Mouse (Mus musculus): ENCODE measurements at regions not wholly inside any gene's neighbourhood (a gene's known extent, or its start where the extent isn't known, plus 50 kb on each side); places are given as distances from the start of the nearest gene placed in this dataset.

DNA sequence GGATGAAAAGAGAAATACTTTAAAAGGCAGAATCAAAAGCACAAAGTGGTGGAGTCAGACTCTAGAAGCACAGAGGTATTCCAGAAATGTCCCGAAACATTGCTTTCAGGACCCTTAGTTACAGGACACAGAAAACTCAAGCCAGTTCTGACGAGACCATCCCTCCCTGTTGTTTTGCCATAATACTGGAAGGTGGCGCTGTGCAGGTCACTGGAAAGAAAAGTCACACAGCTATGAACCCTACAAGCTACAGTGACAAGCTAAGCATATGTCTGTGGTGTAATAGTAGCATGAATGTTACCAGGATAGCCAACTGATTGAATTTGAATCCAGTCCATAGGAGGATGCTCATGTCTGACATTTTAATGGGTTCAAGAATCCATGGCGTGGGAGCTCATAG is 117.4 kb upstream of the Cxxc4 start:
- TF ChIP-seq EP300 (optimal IDR thresholded peaks at IDR 0.05) (no peak), CTCF (IDR thresholded peaks at IDR 0.05; ENCODE audit: low read depth) (peak; percentile 40)
- H3K4me2 ChIP-seq (replicated peaks; ENCODE audit: low read depth), result no peak overlapping the region
- no peaks in the 10 kb centered on the region for H3K27me3 ChIP-seq (ENCODE audit: control insufficient read depth, insufficient read depth, low read length)
- no peaks in the 10 kb centered on the region for H3K4me1 ChIP-seq (replicated peaks; ENCODE audit: control insufficient read depth, insufficient read depth)
- no peaks in the 10 kb centered on the region for H3K9me3 ChIP-seq (ENCODE audit: control insufficient read depth, low read length)
- ATAC-seq (ENCODE audit: low FRiP score, low TSS enrichment) (no peak), DNase-seq (ENCODE audit: low spot score) (no peak)
- H3K9ac ChIP-seq (ENCODE audit: low read length), result no peak overlapping the region
- no peak overlapping the region for H3K27ac ChIP-seq (replicated peaks)
- 82% methylated on average over 4 of the region's 4 CpGs for WGBS
- H3K4me3 ChIP-seq (ENCODE audit: low read depth, low read length), result no peak overlapping the region
- no peaks in the 10 kb centered on the region for H3K36me3 ChIP-seq (ENCODE audit: control insufficient read depth, insufficient read depth, low read length)

DNA sequence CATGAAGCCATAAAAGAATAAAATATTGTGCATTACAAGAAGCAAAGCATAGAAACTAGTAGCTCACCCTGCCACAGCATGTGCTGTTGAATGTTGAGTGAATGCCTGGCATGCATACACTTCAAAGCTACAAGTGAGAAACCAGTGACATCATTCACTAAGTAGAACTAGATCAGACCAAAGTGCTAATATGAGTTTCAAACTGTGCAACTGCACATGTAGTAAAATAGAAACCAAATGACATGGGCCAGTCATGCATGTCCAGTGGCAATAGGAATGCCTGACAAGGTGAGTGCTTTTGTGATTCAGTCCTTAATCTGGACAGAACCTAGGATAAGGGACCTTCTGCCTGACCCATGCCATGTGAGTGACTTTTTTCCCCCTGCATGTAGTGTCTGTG is 111.3 kb upstream of the Cxxc4 start:
- TF ChIP-seq EP300 (optimal IDR thresholded peaks at IDR 0.05) (no peak), CTCF (IDR thresholded peaks at IDR 0.05; ENCODE audit: low read depth) (no peak)
- Histone ChIP-seq H3K4me2 (replicated peaks; ENCODE audit: low read depth) (no peak overlapping the region), H3K9ac (ENCODE audit: low read length) (no peak overlapping the region), H3K36me3 (ENCODE audit: control insufficient read depth, insufficient read depth, low read length) (no peaks in the 10 kb centered on the region), H3K27me3 (ENCODE audit: control insufficient read depth, insufficient read depth, low read length) (no peaks in the 10 kb centered on the region), H3K4me3 (ENCODE audit: low read depth, low read length) (no peak overlapping the region), H3K4me1 (replicated peaks; ENCODE audit: control insufficient read depth, insufficient read depth) (no peaks in the 10 kb centered on the region), H3K27ac (replicated peaks) (no peak overlapping the region), H3K9me3 (ENCODE audit: control insufficient read depth, low read length) (no peaks in the 10 kb centered on the region)
- no peak for DNase-seq (ENCODE audit: low spot score)
- ATAC-seq (ENCODE audit: low FRiP score, low TSS enrichment), result no peak

DNA sequence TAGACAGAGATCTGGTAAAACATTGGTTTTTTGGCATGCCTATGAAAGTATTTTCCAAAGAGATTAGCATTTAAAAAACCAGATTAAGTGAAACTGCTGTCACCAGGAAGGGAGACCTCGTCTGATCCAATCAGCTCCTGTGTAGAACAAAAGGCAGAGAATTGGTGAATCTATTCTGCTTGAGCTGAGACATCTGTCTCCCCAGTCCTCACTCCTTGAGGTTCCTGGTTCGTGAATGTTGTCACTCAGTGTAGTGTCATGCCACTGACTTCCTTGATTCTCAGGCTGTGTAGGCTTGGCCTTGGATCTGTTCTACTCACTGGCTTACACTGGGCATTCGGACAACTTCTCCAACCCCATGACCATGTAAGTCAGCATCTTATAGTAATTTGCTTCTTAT is 105.9 kb upstream of the Cxxc4 start:
- ATAC-seq (ENCODE audit: low FRiP score, low TSS enrichment) (no peak), DNase-seq (ENCODE audit: low spot score) (no peak)
- Histone ChIP-seq H3K27ac (replicated peaks) (no peak overlapping the region), H3K27me3 (ENCODE audit: control insufficient read depth, insufficient read depth, low read length) (no peaks in the 10 kb centered on the region), H3K36me3 (ENCODE audit: control insufficient read depth, insufficient read depth, low read length) (no peaks in the 10 kb centered on the region), H3K4me3 (ENCODE audit: low read depth, low read length) (no peak overlapping the region), H3K9ac (ENCODE audit: low read length) (no peak overlapping the region), H3K4me2 (replicated peaks; ENCODE audit: low read depth) (no peak overlapping the region), H3K4me1 (replicated peaks; ENCODE audit: control insufficient read depth, insufficient read depth) (no peaks in the 10 kb centered on the region), H3K9me3 (ENCODE audit: control insufficient read depth, low read length) (no peaks in the 10 kb centered on the region)
- 56% methylated on average over 3 of the region's 3 CpGs for WGBS
- TF ChIP-seq CTCF (IDR thresholded peaks at IDR 0.05; ENCODE audit: low read depth) (no peak), EP300 (optimal IDR thresholded peaks at IDR 0.05) (no peak)

DNA sequence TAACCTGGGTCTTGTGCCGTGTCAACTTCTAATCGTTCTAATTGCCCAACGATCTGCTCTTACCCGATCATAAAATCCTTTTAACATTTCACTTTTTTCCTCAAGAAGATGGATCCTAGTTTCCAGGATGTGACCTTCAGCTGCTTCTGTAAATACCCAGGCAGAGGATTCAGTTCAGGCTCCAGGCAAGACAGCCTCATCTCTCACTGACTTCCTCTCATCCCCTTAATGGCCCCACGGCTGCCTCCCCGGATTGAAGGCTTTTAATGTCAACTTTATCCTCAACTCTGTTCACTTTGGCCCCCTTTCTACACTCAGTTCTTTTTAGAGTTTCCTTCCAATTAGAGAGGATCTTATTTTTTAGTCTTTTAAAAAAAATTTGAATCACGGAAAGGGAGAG is 91.0 kb upstream of the Cxxc4 start:
- Histone ChIP-seq H3K27me3 (ENCODE audit: control insufficient read depth, insufficient read depth, low read length) (no peaks in the 10 kb centered on the region), H3K36me3 (ENCODE audit: control insufficient read depth, insufficient read depth, low read length) (no peaks in the 10 kb centered on the region), H3K4me2 (replicated peaks; ENCODE audit: low read depth) (no peak overlapping the region), H3K27ac (replicated peaks) (no peak overlapping the region), H3K9me3 (ENCODE audit: control insufficient read depth, low read length) (no peaks in the 10 kb centered on the region), H3K9ac (ENCODE audit: low read length) (no peak overlapping the region), H3K4me3 (ENCODE audit: low read depth, low read length) (no peak overlapping the region), H3K4me1 (replicated peaks; ENCODE audit: control insufficient read depth, insufficient read depth) (0 out of 2 replicates have a peak, but pooled peaks cover 3% of the 10 kb centered on the region)
- ATAC-seq (ENCODE audit: low FRiP score, low TSS enrichment) (no peak), DNase-seq (ENCODE audit: low spot score) (no peak)
- TF ChIP-seq EP300 (optimal IDR thresholded peaks at IDR 0.05) (no peak), CTCF (IDR thresholded peaks at IDR 0.05; ENCODE audit: low read depth) (no peak)
- 36% methylated on average over 7 of the region's 7 CpGs for WGBS

DNA sequence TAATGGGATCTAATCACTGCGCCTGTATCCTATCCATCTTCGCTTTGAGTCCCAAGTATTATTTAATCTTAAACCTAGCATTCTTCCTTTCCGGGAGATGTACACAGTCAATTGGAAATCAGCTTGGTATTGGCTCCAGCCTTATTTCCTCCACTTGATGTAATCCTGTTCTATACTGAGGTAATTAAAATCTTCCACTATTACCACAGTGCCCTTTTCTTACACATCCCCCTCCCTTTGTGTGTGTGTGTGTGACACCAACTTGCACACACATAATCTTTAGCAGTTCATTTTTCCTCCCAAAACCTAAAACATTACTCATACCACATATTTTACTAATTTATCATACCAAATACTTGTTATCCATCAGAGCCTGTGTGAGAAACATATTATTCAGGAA is 90.3 kb upstream of the Cxxc4 start:
- H3K9ac ChIP-seq (ENCODE audit: low read length), result no peak overlapping the region
- no peak overlapping the region for H3K4me2 ChIP-seq (replicated peaks; ENCODE audit: low read depth)
- H3K27me3 ChIP-seq (ENCODE audit: control insufficient read depth, insufficient read depth, low read length), result no peaks in the 10 kb centered on the region
- DNase-seq (ENCODE audit: low spot score) (no peak), ATAC-seq (ENCODE audit: low FRiP score, low TSS enrichment) (no peak)
- H3K4me3 ChIP-seq (ENCODE audit: low read depth, low read length), result no peak overlapping the region
- no peaks in the 10 kb centered on the region for H3K9me3 ChIP-seq (ENCODE audit: control insufficient read depth, low read length)
- H3K27ac ChIP-seq (replicated peaks), result no peak overlapping the region
- 82% methylated on average over 3 of the region's 3 CpGs for WGBS
- H3K4me1 ChIP-seq (replicated peaks; ENCODE audit: control insufficient read depth, insufficient read depth), result 0 out of 2 replicates have a peak, but pooled peaks cover 3% of the 10 kb centered on the region
- TF ChIP-seq CTCF (IDR thresholded peaks at IDR 0.05; ENCODE audit: low read depth) (no peak), EP300 (optimal IDR thresholded peaks at IDR 0.05) (no peak)
- H3K36me3 ChIP-seq (ENCODE audit: control insufficient read depth, insufficient read depth, low read length), result no peaks in the 10 kb centered on the region

DNA sequence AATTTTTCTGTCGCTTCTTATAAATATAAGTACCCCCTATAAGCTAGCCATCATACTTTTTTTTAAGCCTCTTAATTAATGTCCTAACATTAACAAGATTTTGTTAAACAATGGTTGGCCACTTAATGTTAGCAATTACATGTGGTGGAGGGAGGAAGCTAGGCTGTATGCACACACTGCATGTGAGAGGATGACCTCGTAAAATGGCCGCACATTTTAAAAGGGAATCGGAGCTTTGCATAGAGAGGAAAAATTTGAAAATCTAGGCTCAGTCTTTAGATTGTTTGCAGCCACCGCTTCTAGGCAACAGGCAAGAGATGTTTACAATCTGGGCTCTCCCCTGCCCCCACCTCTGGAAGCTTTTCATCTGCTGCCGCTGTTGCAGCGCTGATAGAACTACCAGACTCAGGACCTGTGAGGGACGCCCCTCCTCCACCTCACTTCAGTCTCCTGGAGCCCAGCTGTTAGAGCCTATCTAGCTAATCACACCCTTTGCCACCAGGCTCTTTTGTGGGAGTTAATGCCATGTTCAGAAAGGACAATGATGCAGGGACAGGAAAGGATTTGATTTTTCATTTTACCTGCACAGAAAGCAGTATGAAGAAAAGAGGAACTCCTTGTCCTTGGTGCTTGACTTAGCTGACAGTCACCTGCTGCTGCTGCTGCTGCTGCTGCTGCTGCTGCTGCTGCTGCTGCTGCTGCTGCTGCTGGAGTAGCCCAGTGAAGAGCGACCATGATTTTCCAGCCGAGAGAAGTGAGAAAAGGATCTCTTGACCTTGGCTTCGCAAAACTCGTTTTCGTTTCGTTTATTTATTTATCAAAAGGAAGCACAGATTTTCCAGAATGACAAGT is 89.7 kb upstream of the Cxxc4 start:
- TF ChIP-seq CTCF (IDR thresholded peaks at IDR 0.05; ENCODE audit: low read depth) (no peak), EP300 (optimal IDR thresholded peaks at IDR 0.05) (no peak)
- DNase-seq (ENCODE audit: low spot score), result peak; percentile 50
- 17% methylated on average over 14 of the region's 14 CpGs for WGBS
- Histone ChIP-seq H3K9me3 (ENCODE audit: control insufficient read depth, low read length) (no peaks in the 10 kb centered on the region), H3K27ac (replicated peaks) (no peak overlapping the region), H3K4me2 (replicated peaks; ENCODE audit: low read depth) (peak overlapping the region; percentile 52), H3K4me1 (replicated peaks; ENCODE audit: control insufficient read depth, insufficient read depth) (0 out of 2 replicates have a peak, but pooled peaks cover 3% of the 10 kb centered on the region), H3K4me3 (ENCODE audit: low read depth, low read length) (peak overlapping the region; percentile 28), H3K27me3 (ENCODE audit: control insufficient read depth, insufficient read depth, low read length) (no peaks in the 10 kb centered on the region), H3K36me3 (ENCODE audit: control insufficient read depth, insufficient read depth, low read length) (no peaks in the 10 kb centered on the region), H3K9ac (ENCODE audit: low read length) (no peak overlapping the region)
- ATAC-seq (ENCODE audit: low FRiP score, low TSS enrichment), result peak; percentile 84

All from stomach, postnatal 0 days (tissue).